Mouse (Mus musculus): ENCODE results near the gene Msantd3. TPM values are rescaled to one million over a fixed set of nuclear protein-coding genes. Genes with fewer than 3 reads are reported as not detected.
A peak's percentile ranks its signal among the peaks of the same experiment; 100 is the strongest.

Msantd3 gene
- total RNA-seq, 2 experiments from 2014 or later: 15.0 to 18.7 TPM

- no peak for DNase-seq (ENCODE audit: low spot score in 2 of 2)
Observed at GRCm38 (mm10) chr4:48552486-48553064, 12.8 kb downstream of the Msantd3 start.

DNA sequence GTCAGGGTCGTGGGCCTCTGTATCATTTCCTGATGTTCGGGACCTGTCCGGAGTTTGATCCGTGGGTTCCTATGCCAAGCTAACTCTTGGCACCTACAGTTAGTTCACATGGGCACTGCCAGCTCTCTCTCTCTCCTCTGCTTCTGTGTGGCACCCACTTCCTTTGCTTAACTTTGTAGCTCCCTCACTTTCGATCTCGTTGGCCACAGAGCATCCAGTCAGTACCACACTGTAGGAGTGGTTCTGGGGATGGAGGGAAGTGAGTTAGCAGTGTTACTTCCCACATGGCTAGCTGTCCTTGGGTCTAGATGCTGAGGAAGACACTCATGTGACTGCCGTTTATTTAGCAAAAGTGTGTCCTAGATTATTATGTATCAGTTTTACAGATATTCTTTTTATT lies 14.4 kb downstream of the Msantd3 start:
- DNase-seq (ENCODE audit: low spot score in 2 of 2): no peak

- DNase-seq (ENCODE audit: low spot score in 2 of 2): peak; percentile 46 to 48
Observed at GRCm38 (mm10) chr4:48555729-48556128, 16.0 kb downstream of the Msantd3 start.

- no peak for DNase-seq (ENCODE audit: low spot score in 2 of 2)
Observed at GRCm38 (mm10) chr4:48559652-48560051, 19.9 kb downstream of the Msantd3 start.

- no peak for DNase-seq (ENCODE audit: low spot score in 2 of 2)
Observed at GRCm38 (mm10) chr4:48561824-48562223, 22.1 kb downstream of the Msantd3 start.

GRCm38 (mm10) chr4:48564962-48565361 lies 25.2 kb downstream of the Msantd3 start:
- no peak for DNase-seq (ENCODE audit: low spot score in 2 of 2)

DNA sequence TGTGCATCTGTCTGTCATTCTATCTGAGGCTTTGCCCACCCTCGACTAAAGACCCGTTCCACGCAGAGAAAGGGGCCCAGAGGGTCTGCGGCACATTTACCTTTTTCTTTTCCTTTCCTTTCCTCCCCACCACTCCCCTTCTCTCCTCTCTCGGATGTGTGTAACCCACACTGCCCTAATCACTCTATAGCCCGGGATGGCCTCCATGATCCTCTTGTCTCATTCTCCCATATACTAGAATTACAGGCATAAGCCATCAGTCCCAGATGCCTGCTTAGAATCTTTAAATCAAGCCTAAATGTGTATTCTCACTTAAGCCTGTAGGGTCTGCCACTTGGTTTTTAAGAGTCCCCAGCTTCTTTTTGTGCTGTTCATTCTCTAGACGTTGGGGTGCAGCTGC lies 36.6 kb downstream of the Msantd3 start:
- DNase-seq (ENCODE audit: low spot score in 2 of 2): no peak

DNA sequence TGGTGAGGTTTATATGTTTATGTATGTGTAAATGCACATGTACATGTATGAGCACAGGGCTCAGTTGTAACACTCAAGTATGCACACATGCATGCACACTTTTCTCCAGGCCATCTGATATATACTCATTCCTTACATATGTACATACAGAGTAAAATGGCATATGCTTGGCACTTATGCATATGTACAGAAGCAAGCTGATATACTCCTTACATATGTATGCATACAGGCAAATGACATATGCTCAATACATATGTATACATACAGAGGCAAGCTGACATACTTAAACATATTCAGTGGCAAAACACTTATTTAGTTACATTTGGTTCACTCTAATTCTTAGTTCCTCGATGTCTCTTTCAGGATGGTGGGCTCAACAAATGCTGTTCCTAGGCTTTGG lies 38.1 kb downstream of the Msantd3 start:
- DNase-seq (ENCODE audit: low spot score in 2 of 2): no peak

DNA sequence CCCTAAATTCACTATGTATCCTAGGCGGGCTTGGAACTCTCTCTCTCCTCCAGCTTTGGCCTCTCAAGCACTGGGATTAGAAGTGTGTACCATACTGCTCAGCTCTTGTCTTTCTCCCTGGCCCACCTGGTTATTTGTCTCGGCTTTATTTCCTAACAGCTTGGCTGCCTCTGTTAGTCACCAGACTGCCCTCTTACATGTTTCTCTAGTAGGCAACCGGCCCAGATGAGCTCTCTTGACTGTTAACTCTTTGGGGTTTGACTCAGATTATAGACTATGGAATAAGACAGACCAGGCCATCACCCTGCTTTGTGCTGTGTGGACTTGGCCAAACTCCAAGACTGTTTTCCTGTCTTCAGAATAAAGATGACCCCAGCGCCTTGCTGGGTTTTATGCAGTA lies 38.7 kb downstream of the Msantd3 start:
- no peak for DNase-seq (ENCODE audit: low spot score in 2 of 2)

DNA sequence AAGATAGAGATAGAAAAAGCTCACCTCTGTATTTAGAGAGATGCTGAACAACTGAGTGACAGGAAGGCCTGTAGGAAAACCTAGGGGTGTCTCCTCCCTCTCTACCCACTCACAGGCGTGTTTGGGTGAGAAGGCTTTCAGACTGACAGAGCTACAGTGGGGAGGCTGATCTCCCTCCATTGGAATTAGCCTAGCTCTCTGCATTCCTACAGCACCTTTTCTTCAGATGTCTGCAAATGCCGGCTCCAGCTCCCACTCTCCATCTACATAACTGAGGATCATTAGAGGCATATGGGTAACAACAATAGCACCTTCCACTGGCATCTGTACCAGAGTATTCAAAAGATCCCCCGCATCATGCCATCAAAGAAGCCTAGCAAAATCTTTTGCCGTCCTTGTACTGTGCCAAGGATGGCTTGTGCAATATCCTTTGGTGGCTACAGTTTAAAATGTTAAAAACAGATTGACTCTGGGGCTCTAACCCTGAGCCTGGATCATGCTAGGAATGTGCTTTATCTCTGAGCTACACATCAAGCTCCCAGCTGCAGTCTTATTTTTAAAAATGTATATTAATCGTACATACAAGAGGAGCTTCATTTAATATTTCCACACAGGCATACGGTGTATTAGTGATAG lies 39.9 kb downstream of the Msantd3 start:
- no peak for DNase-seq (ENCODE audit: low spot score in 2 of 2)

DNA sequence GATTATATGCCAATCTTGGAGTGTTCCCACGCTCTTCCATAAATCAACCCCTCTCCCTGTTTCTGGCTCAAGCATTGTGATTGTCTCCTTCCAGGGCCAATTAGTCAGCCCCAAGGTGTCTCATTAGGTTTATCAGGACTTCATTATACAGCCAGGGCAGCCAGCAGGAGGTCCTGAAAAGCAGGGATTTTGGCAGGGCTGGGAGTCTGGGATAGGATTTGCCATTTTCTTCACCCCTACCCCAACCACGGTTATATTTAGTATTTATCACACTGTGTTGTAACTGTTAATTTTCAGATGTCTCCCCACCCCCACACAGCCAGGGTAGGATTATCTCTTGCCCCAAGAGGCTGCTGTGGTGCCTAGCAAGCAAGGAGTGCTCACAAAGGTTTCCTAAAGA lies 41.5 kb downstream of the Msantd3 start:
- no peak for DNase-seq (ENCODE audit: low spot score in 2 of 2)

- no peak for DNase-seq (ENCODE audit: low spot score in 2 of 2)
Observed at GRCm38 (mm10) chr4:48581993-48582392, 42.3 kb downstream of the Msantd3 start.

DNA sequence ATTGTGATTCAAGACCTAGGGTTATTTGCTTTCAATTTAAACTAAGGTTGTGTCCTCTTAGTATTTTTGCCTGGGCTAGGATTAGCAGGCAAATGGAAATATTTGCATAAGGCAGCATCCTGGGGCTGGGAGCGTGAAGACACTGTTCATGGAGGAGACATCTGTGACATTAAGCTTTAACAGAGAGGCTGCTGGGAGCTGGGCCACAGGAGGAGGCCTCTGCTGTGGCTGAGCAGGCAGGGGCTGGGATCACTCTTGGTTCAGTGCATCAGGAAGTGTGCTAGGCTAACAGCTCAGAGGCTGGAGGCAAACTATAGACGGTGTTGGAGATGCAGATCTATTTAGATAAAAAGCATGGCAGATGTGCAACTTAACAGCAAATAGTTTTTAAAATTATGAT lies 43.2 kb downstream of the Msantd3 start:
- no peak for DNase-seq (ENCODE audit: low spot score in 2 of 2)

- peak; percentile 34 to 44 for DNase-seq (ENCODE audit: low spot score in 2 of 2)
Observed at GRCm38 (mm10) chr4:48584421-48585240, 44.9 kb downstream of the Msantd3 start, which contains the start of gene Tmeff1. Gene Tmeff1, plus strand, starts transcription at chr4:48585174.

GRCm38 (mm10) chr4:48585241-48586098 lies 45.7 kb downstream of the Msantd3 start:
- DNase-seq (ENCODE audit: low spot score in 2 of 2): peak; percentile 39 to 47

DNA sequence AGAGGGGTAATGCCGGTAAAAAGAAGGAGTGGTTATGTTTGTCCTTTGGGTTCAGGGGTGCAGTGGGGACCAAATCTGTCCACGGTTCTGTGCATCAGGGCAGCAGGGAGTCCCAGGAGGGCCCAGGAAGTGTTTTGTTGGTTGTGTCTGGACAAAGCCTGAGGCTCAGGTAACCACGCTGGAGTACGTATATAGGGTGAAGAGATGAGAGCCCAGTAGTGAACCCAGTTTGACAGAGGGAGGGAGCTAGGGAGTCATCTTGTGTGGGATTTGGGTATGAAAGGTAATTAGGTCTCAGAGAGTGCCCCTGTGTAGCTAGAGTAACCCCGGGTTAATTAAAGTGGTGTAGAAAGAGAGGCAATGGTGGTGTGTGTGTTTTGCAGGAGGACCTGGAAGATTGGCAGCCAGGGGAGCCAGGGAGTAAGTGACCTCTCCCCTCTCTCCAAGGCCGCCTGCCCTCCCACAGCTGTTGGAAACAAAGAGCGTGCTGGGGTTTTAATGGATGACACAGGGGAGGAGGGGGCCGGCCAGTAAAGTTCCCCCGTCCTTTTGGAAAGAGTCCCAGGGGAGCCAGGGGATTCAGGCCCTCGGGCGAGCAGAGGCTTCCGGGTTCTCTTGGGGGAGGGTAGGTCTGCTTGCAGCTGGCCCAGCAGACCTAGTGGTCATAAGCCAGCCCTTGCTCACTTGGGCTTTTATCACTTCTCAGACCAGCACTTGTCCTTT lies 46.5 kb downstream of the Msantd3 start:
- DNase-seq (ENCODE audit: low spot score in 2 of 2): no peak

DNA sequence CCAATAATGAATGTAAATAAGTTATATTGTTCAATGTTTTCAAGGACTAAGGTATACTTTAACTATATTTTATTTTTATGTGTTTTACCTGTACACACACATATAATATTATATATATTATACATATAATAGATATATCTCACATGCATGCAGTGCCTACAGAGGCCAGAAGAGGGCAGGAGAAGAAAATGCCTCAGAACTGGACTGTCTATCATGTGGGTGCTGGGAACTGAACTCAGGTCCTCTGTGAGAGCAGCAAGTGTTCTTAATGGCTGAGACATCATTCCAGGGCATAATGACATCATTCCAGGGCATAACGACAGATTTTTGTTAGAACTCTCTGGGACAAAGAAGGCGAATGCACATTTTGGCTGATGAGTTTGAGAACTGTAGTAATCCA lies 47.8 kb downstream of the Msantd3 start:
- DNase-seq (ENCODE audit: low spot score in 2 of 2): no peak

- no peak for DNase-seq (ENCODE audit: low spot score in 2 of 2)
Observed at GRCm38 (mm10) chr4:48588576-48588975, 48.8 kb downstream of the Msantd3 start.

DNA sequence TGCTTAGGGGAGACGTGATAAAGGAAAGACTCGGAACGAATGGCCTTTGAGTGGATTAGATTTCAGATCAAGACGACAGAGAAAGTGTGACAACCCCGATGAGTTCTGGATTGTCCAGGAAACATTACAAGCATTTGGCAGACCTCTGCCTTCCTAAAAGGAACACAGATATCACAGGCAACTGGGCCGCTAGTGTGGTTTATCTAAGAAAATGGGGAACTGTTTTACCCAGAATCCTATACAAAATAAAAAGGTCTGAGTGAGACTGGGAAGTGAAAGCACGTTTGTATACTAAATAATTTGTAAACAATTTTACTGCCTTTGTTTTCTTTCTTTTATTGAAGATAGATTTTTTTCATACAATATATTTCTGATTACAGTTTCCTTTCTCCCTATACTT lies 51.1 kb downstream of the Msantd3 start:
- DNase-seq (ENCODE audit: low spot score in 2 of 2): no peak

DNA sequence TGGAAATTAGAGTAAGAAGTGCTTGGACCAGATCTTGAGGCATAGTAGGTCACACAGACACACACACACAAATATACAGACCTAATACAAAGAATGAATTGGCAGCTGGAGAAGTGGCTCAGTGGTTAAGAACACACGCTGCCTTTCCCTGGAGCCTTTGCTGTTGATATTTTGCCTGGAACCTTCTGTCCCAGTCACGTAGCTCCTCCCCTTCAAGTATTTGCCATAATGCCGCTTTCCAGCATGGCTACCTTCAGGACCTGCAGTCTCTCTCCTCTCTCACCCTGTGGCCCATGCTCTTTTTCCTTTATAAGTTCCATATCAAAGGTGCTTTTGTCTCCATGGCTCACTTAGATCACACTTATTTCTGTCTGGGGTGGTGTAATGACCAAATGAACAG lies 51.7 kb downstream of the Msantd3 start:
- DNase-seq (ENCODE audit: low spot score in 2 of 2): no peak

DNA sequence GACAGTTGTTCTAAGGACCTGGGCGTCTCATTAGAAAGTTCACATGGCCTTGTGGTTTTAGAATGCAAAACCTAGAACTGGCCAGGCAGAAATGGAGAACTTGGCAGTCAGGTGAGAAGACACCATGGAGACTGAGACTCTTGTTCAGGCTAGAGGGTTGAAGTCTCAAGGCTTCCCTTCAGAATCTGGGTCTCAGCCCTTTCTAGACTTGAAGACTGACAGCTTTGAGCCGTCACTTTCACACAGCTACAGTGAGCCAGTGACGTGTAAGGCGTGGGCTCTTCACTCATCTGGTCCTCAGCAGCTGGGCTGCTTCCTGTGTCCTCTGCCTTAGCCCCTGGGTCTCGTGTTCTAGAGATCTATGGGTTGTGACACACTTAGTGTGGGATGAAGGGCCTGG lies 52.6 kb downstream of the Msantd3 start:
- no peak for DNase-seq (ENCODE audit: low spot score in 2 of 2)
